Mouse (Mus musculus) stomach, postnatal 0 days (tissue): Measurements from ENCODE around the gene Trim66.

ENCODE experiments used
- CTCF ChIP-seq: IDR thresholded peaks from 2 replicates; pipeline ENCODE4 v1.5.1; 2016; ENCODE audit warnings: antibody characterized with exemption, low read depth, mild to moderate bottlenecking, moderate library complexity
- EP300 ChIP-seq: optimal IDR thresholded peaks from 2 replicates; pipeline ENCODE3; 2016; ENCODE audit warnings: antibody characterized with exemption

GRCm38 (mm10) chr7:109467591-109467990, 40.3 kb downstream of the Trim66 start:
- TF ChIP-seq CTCF (no peak), EP300 (no peak)
